Mouse (Mus musculus) bone marrow macrophage, adult 2 months (primary cell): ENCODE results near the gene Olfr1201.

Experiments used
- CTCF ChIP-seq: IDR thresholded peaks from 2 replicates; pipeline ENCODE4 v1.5.1; 2012; ENCODE audit warnings: low read depth, mild to moderate bottlenecking, low read length, moderate library complexity
- POLR2A ChIP-seq: IDR thresholded peaks from 2 replicates; pipeline ENCODE4 v1.6.1; 2012; ENCODE audit warnings: mild to moderate bottlenecking, low read depth, low read length, borderline replicate concordance

GRCm38 (mm10) chr2:88814196-88814595 lies 21.4 kb downstream of the Olfr1201 start, which contains the start of gene Olfr1202:
- TF ChIP-seq CTCF (no peak), POLR2A (no peak)
